Mouse (Mus musculus) neural tube, embryonic 14.5 days (tissue): ENCODE data around the gene Samd13. TPM values are rescaled to one million over a fixed set of nuclear protein-coding genes. Genes with fewer than 3 reads are reported as not detected.

Experiments used
- ATAC-seq: fragments of 200-750 bp; cut with Nextera tagmentation; 2 replicates; pipeline ENCODE4 v1.8.0; 2017; ENCODE audit warnings: low read depth, mild to moderate bottlenecking, moderate TSS enrichment, moderate library complexity
- H3K27ac ChIP-seq: fragments of 300-500 bp; sonication (generic); 2 replicates; pipeline ENCODE4 v1.5.1; 2014; ENCODE audit warnings: low read depth, mild to moderate bottlenecking, control low read depth, low read length, moderate library complexity, mixed read lengths
- H3K27me3 ChIP-seq: fragments of 300-500 bp; sonication (generic); 2 replicates; pipeline ENCODE4 v1.6.1; 2014; ENCODE audit warnings: low read length; ENCODE audit not compliant: control insufficient read depth, insufficient read depth
- H3K36me3 ChIP-seq: fragments of 300-500 bp; sonication (generic); 2 replicates; pipeline ENCODE4 v1.6.1; 2014; ENCODE audit warnings: low read length, mixed read lengths; ENCODE audit not compliant: control insufficient read depth, insufficient read depth
- H3K4me1 ChIP-seq: fragments of 300-500 bp; sonication (generic); 2 replicates; pipeline ENCODE4 v1.6.1; 2014; ENCODE audit warnings: low read length; ENCODE audit not compliant: control insufficient read depth, insufficient read depth
- H3K4me2 ChIP-seq: fragments of 300-500 bp; sonication (generic); 2 replicates; pipeline ENCODE4 v1.6.1; 2014; ENCODE audit warnings: mild to moderate bottlenecking, low read depth, low read length, control low read depth
- H3K4me3 ChIP-seq: fragments of 300-500 bp; sonication (generic); 2 replicates; pipeline ENCODE4 v1.5.1; 2014; ENCODE audit warnings: low read depth, low read length, control low read depth, mixed read lengths
- H3K9ac ChIP-seq: fragments of 300-500 bp; sonication (generic); replicated peaks from 2 replicates; pipeline ENCODE4 v1.6.1; 2014; ENCODE audit warnings: low read depth, mild to moderate bottlenecking, control low read depth, low read length, mixed read lengths
- H3K9me3 ChIP-seq: fragments of 300-500 bp; sonication (generic); 2 replicates; pipeline ENCODE4 v1.6.1; 2016; ENCODE audit warnings: low read length; ENCODE audit not compliant: control insufficient read depth
- WGBS: fragments of 180-500 bp; shearing (Covaris S2); extraction: QIAGEN DNeasy Blood & Tissue Kit; methylation state at CpG from one replicate; pipeline ENCODE4 v1.1.7; 2014; 5-methylcytosine and 5-hydroxymethylcytosine counted together
- polyA plus RNA-seq: library from polyadenylated mRNA; unstranded; fragments of >200 nt; fragmentation: Nextera tagmentation; extraction: Ambion mirVana; gene quantifications from 2 replicates; pipeline ENCODE4 v1.2.1, GENCODE M21; 2014

Samd13 gene
- polyA plus RNA-seq, result 0.43 TPM in 1 of 2 replicates, not detected in the other

- peak within 1 kb of the TSS; percentile 41; the same call in 1 of the 2 replicates for H3K9ac ChIP-seq
- H3K27me3 ChIP-seq, result no peaks in the 10 kb centered on the region
- peak within 1 kb of the TSS; percentile 91 for H3K4me2 ChIP-seq
- H3K4me3 ChIP-seq, result peak within 1 kb of the TSS; percentile 46
- WGBS, result 3% methylated on average over 50 of the region's 50 CpGs
- H3K27ac ChIP-seq, result no peak within 1 kb of the TSS
- H3K9me3 ChIP-seq, result no peaks in the 10 kb centered on the region
- peak; percentile 97 for ATAC-seq
- H3K36me3 ChIP-seq, result no peaks in the 10 kb centered on the region
- H3K4me1 ChIP-seq, result no peaks in the 10 kb centered on the region
Observed at GRCm38 (mm10) chr3:146684811-146685675, at the start of gene Samd13. Gene Samd13 (minus strand): TSS chr3:146685592.

- no peak for ATAC-seq
- Histone ChIP-seq H3K4me1 (no peaks in the 10 kb centered on the region), H3K27me3 (no peaks in the 10 kb centered on the region), H3K36me3 (peaks cover 39% of the 10 kb centered on the region), H3K4me2 (no peak overlapping the region), H3K9ac (no peak overlapping the region), H3K9me3 (no peaks in the 10 kb centered on the region), H3K4me3 (no peak overlapping the region), H3K27ac (no peak overlapping the region)
- WGBS, result 95% methylated on average over 11 of the region's 11 CpGs
Observed at GRCm38 (mm10) chr3:146731499-146731898, 46.1 kb upstream of the Samd13 start.

GRCm38 (mm10) chr3:146723037-146723436, 37.6 kb upstream of the Samd13 start:
- Histone ChIP-seq H3K9me3 (no peaks in the 10 kb centered on the region; the same call in 1 of the 2 replicates), H3K4me3 (no peak overlapping the region), H3K36me3 (peaks cover 2% of the 10 kb centered on the region; the same call in 1 of the 2 replicates), H3K4me1 (no peaks in the 10 kb centered on the region), H3K27me3 (no peaks in the 10 kb centered on the region), H3K4me2 (no peak overlapping the region), H3K9ac (no peak overlapping the region), H3K27ac (no peak overlapping the region)
- 71% methylated on average over 3 of the region's 3 CpGs for WGBS
- ATAC-seq, result no peak

GRCm38 (mm10) chr3:146719696-146720095, 34.3 kb upstream of the Samd13 start:
- H3K4me2 ChIP-seq, result no peak overlapping the region
- H3K9ac ChIP-seq, result no peak overlapping the region
- 81% methylated on average over 4 of the region's 4 CpGs for WGBS
- no peaks in the 10 kb centered on the region for H3K36me3 ChIP-seq
- ATAC-seq, result no peak
- H3K9me3 ChIP-seq, result no peaks in the 10 kb centered on the region
- no peaks in the 10 kb centered on the region for H3K27me3 ChIP-seq
- no peak overlapping the region for H3K4me3 ChIP-seq
- H3K27ac ChIP-seq, result no peak overlapping the region
- no peaks in the 10 kb centered on the region for H3K4me1 ChIP-seq

- WGBS, result 70% methylated on average over 5 of the region's 5 CpGs
- Histone ChIP-seq H3K4me1 (no peaks in the 10 kb centered on the region), H3K4me2 (no peak overlapping the region), H3K27ac (no peak overlapping the region), H3K27me3 (no peaks in the 10 kb centered on the region), H3K9me3 (no peaks in the 10 kb centered on the region), H3K36me3 (no peaks in the 10 kb centered on the region), H3K9ac (no peak overlapping the region), H3K4me3 (no peak overlapping the region)
- ATAC-seq, result no peak
Observed at GRCm38 (mm10) chr3:146718251-146718650, 32.9 kb upstream of the Samd13 start.

- Histone ChIP-seq H3K36me3 (no peaks in the 10 kb centered on the region), H3K4me3 (no peak overlapping the region), H3K4me2 (no peak overlapping the region), H3K27me3 (no peaks in the 10 kb centered on the region), H3K9ac (no peak overlapping the region), H3K9me3 (no peaks in the 10 kb centered on the region), H3K4me1 (no peaks in the 10 kb centered on the region), H3K27ac (no peak overlapping the region)
- ATAC-seq, result no peak
- WGBS, result 82% methylated on average over 7 of the region's 7 CpGs
Observed at GRCm38 (mm10) chr3:146712305-146712704, 26.9 kb upstream of the Samd13 start.

- H3K4me1 ChIP-seq, result no peaks in the 10 kb centered on the region
- no peak for ATAC-seq
- H3K4me2 ChIP-seq, result no peak overlapping the region
- H3K4me3 ChIP-seq, result no peak overlapping the region
- WGBS, result 76% methylated on average over 6 of the region's 6 CpGs
- no peaks in the 10 kb centered on the region for H3K9me3 ChIP-seq
- H3K9ac ChIP-seq, result no peak overlapping the region
- H3K27ac ChIP-seq, result no peak overlapping the region
- H3K36me3 ChIP-seq, result no peaks in the 10 kb centered on the region
- H3K27me3 ChIP-seq, result no peaks in the 10 kb centered on the region
Observed at GRCm38 (mm10) chr3:146711559-146711958, 26.2 kb upstream of the Samd13 start.

- Histone ChIP-seq H3K27ac (no peak overlapping the region), H3K4me3 (no peak overlapping the region), H3K9me3 (no peaks in the 10 kb centered on the region), H3K9ac (no peak overlapping the region), H3K27me3 (no peaks in the 10 kb centered on the region), H3K4me1 (no peaks in the 10 kb centered on the region), H3K36me3 (no peaks in the 10 kb centered on the region), H3K4me2 (no peak overlapping the region)
- no peak for ATAC-seq
- 83% methylated on average over 7 of the region's 7 CpGs for WGBS
Observed at GRCm38 (mm10) chr3:146711084-146711483, 25.7 kb upstream of the Samd13 start.

GRCm38 (mm10) chr3:146709086-146709485, 23.7 kb upstream of the Samd13 start:
- Histone ChIP-seq H3K36me3 (no peaks in the 10 kb centered on the region), H3K9me3 (no peaks in the 10 kb centered on the region), H3K27ac (no peak overlapping the region), H3K27me3 (no peaks in the 10 kb centered on the region), H3K4me2 (no peak overlapping the region), H3K9ac (no peak overlapping the region), H3K4me1 (no peaks in the 10 kb centered on the region), H3K4me3 (no peak overlapping the region)
- ATAC-seq, result no peak
- 85% methylated on average over 1 of the region's 1 CpGs for WGBS
